Mouse (Mus musculus): ENCODE results near the gene Nrxn1.

The Nrxn1 gene

DNA sequence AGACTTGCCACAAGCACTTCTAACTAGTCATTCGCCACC, at the start of gene Nrxn1:
Gene Nrxn1 (minus strand): TSS at position 30 of the 39 bp plus-strand sequence.
- no peak for DNase-seq

- no peak for DNase-seq
These were observed 44.0 kb upstream of the Nrxn1 start for GRCm38 (mm10) chr17:91136859-91137258.

DNA sequence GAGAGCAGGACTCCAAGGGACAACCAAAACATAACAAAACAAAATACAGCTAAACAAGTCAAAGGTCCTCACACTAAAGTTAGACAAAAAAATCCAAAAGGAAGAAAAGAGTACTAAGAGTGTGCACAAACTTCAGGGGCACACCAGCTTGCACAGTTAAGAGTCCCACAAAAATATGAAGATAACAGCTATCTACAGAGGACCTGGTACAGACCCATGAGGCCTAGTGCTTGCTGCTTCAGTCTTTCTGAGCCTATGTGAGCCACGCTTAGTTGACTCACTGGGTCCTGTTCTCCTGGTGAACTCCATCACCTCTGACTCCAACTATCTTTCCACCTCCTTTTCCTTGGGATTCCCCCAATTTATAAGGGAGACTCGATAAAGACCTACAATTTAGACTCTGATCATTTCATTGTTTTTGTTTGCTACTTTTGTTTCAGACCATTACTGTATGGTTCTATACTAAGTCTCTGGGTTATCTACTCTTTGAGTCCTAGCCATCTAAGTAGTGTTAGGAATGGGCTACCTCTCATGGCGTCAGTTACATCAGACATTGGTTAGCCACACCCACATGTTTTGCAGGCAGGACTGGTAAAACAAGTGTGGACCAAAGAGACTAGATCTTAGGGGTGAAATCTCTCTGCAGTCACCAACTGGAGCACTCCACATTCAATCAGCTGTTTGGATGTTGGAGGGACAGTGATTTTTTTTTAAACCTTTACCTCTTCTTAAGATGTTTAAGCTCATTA, 20.2 kb upstream of the Nrxn1 start:
- no peak for DNase-seq

DNA sequence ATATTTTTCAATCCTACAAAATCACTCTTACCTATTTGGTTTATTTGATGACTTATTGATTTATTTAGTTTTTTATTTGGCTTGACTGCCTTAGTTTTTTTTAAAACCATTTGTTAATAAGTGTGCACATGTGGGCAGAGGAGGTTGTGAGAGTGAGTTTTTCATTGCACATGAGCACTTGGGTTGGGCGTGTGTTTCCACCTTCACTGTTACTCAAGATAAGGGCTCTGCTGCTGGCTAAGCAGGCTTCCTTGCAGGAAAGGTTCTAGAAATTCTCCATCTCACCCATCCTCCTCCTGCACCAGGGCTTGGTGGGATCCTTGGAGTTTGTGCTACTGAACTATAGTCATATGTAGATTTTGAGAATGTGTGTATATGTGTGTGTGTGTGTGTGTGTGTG, 19.2 kb upstream of the Nrxn1 start:
- DNase-seq = no peak

DNA sequence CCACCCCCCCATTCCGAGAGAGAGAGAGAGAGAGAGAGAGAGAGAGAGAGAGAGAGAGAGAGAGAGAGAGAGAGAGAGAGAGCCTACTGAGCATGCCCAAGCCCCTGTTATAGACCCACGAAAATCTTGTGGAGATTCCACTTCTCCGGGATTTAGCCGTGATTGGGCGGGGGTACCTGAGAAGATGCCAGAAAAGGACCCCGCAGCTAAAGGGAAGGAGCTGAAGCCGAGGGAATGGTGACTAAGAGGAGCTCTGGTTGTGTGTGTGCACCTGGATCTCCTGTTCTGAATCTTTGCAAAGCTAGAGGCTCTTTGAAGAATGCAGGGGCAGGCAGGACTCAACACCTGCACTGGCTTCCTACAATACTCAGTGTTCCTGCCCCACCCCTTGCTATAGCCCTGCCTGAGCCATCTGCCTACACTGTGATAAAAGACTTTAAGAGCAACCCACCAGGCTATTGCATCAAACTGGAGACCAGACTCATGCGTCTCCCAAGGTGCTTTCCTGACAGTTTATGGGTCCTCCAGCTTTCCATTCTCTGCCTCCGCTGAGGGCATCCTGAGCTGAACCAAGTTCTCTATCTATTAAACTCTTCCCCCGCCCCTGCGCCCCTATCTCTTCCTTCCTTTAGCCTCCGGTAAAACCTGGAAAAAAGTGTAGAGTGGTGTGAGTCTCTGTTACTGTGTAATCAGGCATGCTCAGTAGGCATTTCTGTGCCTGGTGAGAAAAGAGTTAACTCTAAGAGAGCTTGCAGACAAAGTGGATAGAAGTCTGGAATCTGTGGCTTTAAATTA, 407 bp upstream of the Nrxn1 start:
- no peak for DNase-seq

DNA sequence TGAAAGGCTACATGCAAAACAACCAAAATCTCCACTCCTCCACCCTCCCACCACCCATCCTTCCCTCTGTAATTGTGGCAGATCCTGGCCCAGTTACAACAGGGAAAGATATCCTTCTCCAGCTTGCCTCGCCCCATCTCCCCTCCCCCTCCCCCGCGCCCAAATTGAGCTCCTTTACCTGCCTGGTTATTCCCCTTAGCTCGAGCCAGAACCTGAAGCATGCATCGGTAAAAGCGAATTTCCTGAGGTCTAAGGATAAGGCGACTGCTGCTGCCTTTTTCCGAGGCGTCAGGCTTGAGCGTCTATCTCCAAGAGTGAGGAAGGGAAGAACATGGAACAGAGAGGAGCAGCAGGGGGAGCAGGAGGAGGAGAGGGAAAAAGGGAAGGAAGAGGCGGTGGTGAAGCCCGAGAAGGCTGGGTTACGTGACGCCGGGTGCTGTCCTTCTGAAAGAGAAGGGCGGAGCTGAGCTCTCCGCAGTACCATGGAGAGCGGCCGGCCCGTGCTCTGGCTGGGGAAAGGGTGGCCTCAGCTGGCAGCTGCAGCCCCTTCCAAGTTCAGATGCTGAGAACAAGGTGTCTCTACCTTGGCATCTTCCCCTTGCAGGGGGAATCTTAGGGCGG, 340 bp downstream of the Nrxn1 start:
- peak; percentile 11 for DNase-seq

- no peak for DNase-seq
These were observed 2.2 kb downstream of the Nrxn1 start for GRCm38 (mm10) chr17:91090631-91091030.

DNA sequence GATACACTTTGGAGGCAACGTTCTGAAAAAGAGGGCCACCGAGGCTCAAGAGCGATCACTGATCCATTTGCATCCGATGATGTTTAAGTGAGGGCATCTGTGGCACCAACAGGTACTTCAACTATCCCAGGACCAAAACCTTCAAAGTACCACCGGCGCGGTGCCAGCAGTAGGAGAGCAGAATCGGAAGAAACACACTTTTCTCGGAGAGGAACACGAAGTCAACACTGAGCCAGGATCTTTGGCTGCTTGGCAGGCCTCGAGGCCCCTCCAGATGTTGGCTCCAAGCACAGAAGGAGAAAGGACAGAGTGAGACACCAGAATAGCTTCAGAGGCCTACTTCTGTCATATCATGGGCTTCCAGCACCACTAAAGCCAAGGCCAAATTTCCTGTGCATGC, 3.9 kb downstream of the Nrxn1 start:
- no peak for DNase-seq

- DNase-seq = no peak
These were observed 4.7 kb downstream of the Nrxn1 start for GRCm38 (mm10) chr17:91088037-91088715.

- no peak for DNase-seq
These were observed 6.5 kb downstream of the Nrxn1 start for GRCm38 (mm10) chr17:91086412-91086811.

GRCm38 (mm10) chr17:91085416-91085815, 7.5 kb downstream of the Nrxn1 start:
- DNase-seq = no peak

DNA sequence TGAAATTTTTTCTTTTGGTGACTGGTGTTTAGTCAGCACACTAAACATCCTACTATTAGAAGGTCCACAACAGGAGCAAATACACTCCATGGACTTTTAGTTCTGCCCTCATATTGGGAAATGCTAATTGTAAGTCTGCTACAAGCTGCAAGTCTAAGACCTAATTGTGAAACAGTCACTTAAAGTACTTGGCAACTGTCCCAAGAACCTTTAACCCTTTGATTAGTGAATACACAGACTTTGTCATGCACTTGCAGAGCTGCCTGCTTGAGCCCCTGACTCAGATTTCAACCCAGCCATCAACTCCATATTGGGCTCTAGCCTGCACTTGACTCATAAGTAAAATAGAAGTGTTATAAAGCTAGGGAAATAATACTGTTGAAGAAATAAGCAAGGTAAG, 13.8 kb downstream of the Nrxn1 start:
- peak; percentile 13 for DNase-seq

DNA sequence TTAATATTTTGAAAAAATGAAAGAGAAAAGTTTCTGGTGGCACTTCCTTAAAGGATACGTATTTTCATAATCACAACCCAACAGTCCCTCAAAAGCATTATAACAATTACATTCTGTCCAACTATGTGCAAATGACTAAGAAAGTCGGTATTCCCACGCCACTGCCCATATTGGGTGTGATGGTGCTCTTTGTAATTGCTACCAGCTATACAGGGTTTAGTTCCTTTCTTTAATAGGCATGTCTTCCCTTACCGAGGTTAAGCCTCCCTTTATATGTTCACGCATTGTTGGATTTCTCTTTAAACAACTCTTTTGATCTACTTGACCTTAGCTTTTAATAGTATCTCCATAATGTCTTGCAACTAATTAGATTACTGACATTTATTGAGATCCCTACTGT, 18.1 kb downstream of the Nrxn1 start:
- DNase-seq = no peak

- no peak for DNase-seq
These were observed 59.4 kb downstream of the Nrxn1 start for GRCm38 (mm10) chr17:91033466-91033865.

DNA sequence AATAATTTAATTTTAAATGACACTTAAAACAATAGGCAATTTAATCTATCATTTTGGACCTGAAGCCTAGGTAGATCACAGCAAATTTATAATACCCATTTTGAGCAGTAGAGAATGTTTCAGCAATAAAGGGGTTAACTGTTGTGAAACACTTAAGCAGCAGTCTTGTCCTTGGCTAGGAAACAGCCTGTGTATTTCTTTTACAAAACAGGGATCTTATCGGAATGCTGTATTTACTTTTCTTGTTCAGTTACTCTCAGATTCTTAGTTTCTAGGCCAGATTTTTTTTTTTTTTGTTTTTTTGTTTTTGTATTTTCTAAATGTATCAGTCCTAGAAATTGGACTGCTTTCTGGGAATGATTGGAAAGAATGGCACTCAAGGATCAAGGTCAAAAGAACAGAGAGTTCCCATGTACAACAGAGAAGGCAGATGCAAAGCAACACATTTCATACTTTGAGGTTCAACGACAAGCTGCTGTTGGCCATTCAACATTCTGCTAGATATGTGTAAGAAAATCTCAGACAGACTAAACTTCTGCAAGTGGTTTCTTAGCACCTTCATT, 67.7 kb downstream of the Nrxn1 start:
- DNase-seq = no peak

DNA sequence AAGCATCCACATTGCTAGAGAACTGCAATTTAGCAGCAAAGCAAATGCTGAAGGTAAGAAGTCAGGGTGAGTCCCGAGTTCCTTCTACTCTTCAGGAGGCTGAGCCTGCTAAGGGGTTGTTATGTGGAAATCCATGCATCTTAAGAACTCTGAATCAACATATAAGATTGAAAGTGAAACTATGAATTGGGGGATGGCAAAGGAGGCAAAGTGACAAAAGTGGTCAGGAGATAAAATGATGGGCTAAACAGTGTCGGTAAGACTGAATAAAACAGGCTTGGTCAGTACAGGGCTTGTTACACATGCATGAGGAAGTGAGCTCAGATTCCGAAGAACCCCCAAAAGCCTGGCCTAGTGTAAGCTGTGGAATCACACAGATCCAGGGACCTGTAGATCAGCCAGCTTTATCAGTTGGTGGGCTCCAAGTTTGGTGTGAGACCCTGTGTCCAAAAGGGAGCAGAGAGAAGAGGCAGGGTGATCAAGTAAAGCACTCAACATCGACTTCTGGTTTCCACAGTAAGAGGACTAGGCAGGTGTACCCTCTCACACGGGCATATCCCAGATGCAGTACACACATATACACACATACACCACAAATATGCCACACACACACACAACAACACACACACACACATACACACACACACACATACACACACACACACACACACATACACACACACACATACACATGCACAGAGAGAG, 85.3 kb downstream of the Nrxn1 start:
- DNase-seq = no peak

DNA sequence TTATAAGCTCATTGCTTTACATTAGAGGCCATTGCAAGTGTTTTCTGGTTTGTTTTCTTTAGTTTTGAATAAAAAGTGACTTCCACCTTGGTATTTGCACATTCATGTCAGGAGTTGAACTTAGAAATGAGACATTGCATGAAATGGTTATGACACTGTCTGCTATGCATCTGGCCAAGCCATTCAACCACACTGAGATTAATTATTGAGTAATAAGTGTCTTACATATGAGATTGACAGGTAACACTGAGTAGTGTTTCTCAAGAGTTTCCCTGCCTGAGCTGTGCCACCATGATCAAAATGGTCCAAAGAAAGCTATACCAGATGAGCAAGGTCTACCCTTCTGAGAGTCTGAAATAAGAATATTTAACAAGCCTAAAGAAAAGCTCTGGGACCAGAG, 92.5 kb downstream of the Nrxn1 start:
- no peak for DNase-seq

- DNase-seq = no peak
These were observed 93.2 kb downstream of the Nrxn1 start for GRCm38 (mm10) chr17:90999667-91000154.

DNA sequence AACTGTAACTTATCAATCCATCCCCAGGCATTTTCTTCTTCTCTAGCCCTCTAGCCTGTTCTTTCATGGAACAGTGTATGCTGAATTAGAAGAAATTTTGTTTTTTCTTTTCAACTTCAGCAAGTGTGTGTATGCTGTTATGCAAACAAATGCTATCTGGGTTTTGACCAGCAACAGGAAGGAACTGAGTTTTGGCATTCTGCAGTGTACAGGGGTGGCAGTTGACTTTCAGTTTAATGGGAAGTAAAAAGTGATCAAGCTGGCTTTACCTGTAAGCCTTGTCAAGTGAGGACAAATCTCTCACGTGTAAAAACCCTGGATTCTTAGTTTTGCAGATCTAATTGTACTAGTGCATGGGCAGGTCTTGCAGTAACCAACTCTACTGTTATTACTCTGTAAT, 95.2 kb downstream of the Nrxn1 start:
- no peak for DNase-seq

DNA sequence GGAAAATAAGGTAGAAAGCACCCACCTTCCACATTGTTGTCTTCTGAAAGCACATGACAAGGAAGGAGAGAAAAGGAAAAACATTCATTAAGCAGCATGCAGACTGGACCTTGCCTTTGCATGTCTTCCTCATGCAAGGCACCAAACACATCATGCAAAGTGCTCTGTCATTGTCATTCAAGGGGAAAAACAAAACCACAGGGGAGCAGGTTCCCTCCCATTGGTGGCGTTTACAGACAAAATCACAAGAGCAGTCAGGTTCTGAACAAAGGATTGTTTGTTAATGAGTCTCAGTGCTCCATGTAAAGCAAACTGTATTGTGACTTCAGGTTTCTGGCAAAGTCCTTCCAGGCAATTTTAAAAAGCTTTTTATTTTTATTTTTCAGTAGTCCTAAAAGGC, 97.4 kb downstream of the Nrxn1 start:
- DNase-seq = no peak

DNA sequence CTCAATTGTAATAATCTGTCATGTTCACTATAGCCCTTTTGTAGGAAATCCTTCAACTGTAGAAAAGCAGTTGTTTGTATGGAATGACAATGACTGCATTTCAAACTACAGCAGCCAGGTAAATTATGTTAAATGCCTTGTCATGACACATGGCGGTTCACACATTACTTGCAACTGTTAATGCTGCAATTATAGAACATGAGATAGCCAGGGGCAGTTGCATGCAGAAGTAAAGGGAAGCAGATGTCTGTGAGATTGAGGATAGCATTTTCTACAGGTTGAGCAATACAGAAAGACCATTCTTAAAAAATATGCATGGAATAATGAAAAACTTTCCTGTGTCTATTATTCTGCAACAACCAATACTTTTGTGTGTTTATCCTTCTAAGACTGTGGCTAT, 98.6 kb downstream of the Nrxn1 start:
- no peak for DNase-seq

DNA sequence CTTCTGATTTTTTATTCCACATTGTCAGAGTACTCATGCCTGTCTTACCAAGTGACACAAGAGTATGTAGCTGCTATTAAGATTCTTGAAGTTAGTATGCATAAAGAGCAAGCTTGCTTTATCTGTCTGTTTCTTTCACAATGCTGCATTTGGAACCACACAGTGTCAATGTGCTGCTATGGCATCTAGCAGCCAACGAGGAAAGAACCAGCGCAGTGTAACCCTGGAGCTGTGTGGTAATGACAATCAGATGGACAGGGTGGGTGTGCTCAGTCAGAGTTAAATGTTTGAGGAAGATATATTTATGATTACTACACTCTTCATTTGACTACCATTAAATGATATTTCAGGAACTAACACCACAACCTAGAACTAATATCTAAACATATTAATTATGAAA, 102.1 kb downstream of the Nrxn1 start:
- no peak for DNase-seq

All from kidney, adult 9 months (tissue).